Mouse (Mus musculus): ENCODE results near the gene Prpf18. TPM values are rescaled to one million over a fixed set of nuclear protein-coding genes. Genes with fewer than 3 reads are reported as not detected.

Prpf18 gene
- polyA plus RNA-seq, 1 experiment = 1.7 TPM

GRCm38 (mm10) chr2:4606559-4606958, 45.4 kb downstream of the Prpf18 start:
- Histone ChIP-seq H3K9me3 (ENCODE audit: control insufficient read depth, low read length) (no peaks in the 10 kb centered on the region), H3K4me1 (ENCODE audit: control insufficient read depth) (no peaks in the 10 kb centered on the region), H3K4me3 (replicated peaks) (no peak overlapping the region), H3K36me3 (ENCODE audit: control insufficient read depth) (peaks cover 100% of the 10 kb centered on the region), H3K27me3 (ENCODE audit: control insufficient read depth) (no peaks in the 10 kb centered on the region; the same call in 1 of the 2 replicates)
- no peak for TF ChIP-seq TAL1 (IDR thresholded peaks at IDR 0.05; ENCODE audit: low read length)
- no peak for TF ChIP-seq GATA1 (IDR thresholded peaks at IDR 0.05; ENCODE audit: low read length)

- H3K4me1 ChIP-seq (ENCODE audit: control insufficient read depth) = no peaks in the 10 kb centered on the region
- TF ChIP-seq TAL1 (IDR thresholded peaks at IDR 0.05; ENCODE audit: low read length) (no peak), GATA1 (IDR thresholded peaks at IDR 0.05; ENCODE audit: low read length) (no peak)
- no peaks in the 10 kb centered on the region for H3K9me3 ChIP-seq (ENCODE audit: control insufficient read depth, low read length)
- H3K36me3 ChIP-seq (ENCODE audit: control insufficient read depth) = peaks cover 100% of the 10 kb centered on the region
- no peak overlapping the region for H3K4me3 ChIP-seq (replicated peaks)
- H3K27me3 ChIP-seq (ENCODE audit: control insufficient read depth) = no peaks in the 10 kb centered on the region; the same call in 1 of the 2 replicates
Measured at GRCm38 (mm10) chr2:4603361-4603945, 48.5 kb downstream of the Prpf18 start.

- Histone ChIP-seq H3K9me3 (ENCODE audit: control insufficient read depth, low read length) (no peaks in the 10 kb centered on the region), H3K36me3 (ENCODE audit: control insufficient read depth) (peaks cover 100% of the 10 kb centered on the region), H3K27me3 (ENCODE audit: control insufficient read depth) (no peaks in the 10 kb centered on the region; the same call in 1 of the 2 replicates), H3K4me3 (replicated peaks) (no peak overlapping the region), H3K4me1 (ENCODE audit: control insufficient read depth) (no peaks in the 10 kb centered on the region)
- no peak for TF ChIP-seq GATA1 (IDR thresholded peaks at IDR 0.05; ENCODE audit: low read length)
- TF ChIP-seq TAL1 (IDR thresholded peaks at IDR 0.05; ENCODE audit: low read length) = no peak
Measured at GRCm38 (mm10) chr2:4601034-4601890, 50.7 kb downstream of the Prpf18 start.

GRCm38 (mm10) chr2:4596992-4597391, 54.9 kb downstream of the Prpf18 start:
- Histone ChIP-seq H3K27me3 (ENCODE audit: control insufficient read depth) (no peaks in the 10 kb centered on the region), H3K36me3 (ENCODE audit: control insufficient read depth) (peaks cover 100% of the 10 kb centered on the region), H3K4me1 (ENCODE audit: control insufficient read depth) (peaks cover 4% of the 10 kb centered on the region), H3K4me3 (replicated peaks) (no peak overlapping the region), H3K9me3 (ENCODE audit: control insufficient read depth, low read length) (no peaks in the 10 kb centered on the region)
- TF ChIP-seq GATA1 (IDR thresholded peaks at IDR 0.05; ENCODE audit: low read length) (no peak), TAL1 (IDR thresholded peaks at IDR 0.05; ENCODE audit: low read length) (no peak)

GRCm38 (mm10) chr2:4593878-4594387, 58.0 kb downstream of the Prpf18 start:
- Histone ChIP-seq H3K4me3 (replicated peaks) (no peak overlapping the region), H3K9me3 (ENCODE audit: control insufficient read depth, low read length) (no peaks in the 10 kb centered on the region), H3K27me3 (ENCODE audit: control insufficient read depth) (no peaks in the 10 kb centered on the region), H3K36me3 (ENCODE audit: control insufficient read depth) (peaks cover 100% of the 10 kb centered on the region), H3K4me1 (ENCODE audit: control insufficient read depth) (peaks cover 6% of the 10 kb centered on the region)
- TF ChIP-seq TAL1 (IDR thresholded peaks at IDR 0.05; ENCODE audit: low read length) (no peak), GATA1 (IDR thresholded peaks at IDR 0.05; ENCODE audit: low read length) (no peak)

GRCm38 (mm10) chr2:4593433-4593832, 58.5 kb downstream of the Prpf18 start:
- no peak overlapping the region for H3K4me3 ChIP-seq (replicated peaks)
- no peaks in the 10 kb centered on the region for H3K9me3 ChIP-seq (ENCODE audit: control insufficient read depth, low read length)
- no peak for TF ChIP-seq TAL1 (IDR thresholded peaks at IDR 0.05; ENCODE audit: low read length)
- no peak for TF ChIP-seq GATA1 (IDR thresholded peaks at IDR 0.05; ENCODE audit: low read length)
- H3K27me3 ChIP-seq (ENCODE audit: control insufficient read depth) = no peaks in the 10 kb centered on the region
- peaks cover 7% of the 10 kb centered on the region for H3K4me1 ChIP-seq (ENCODE audit: control insufficient read depth)
- peaks cover 100% of the 10 kb centered on the region for H3K36me3 ChIP-seq (ENCODE audit: control insufficient read depth)

- H3K36me3 ChIP-seq (ENCODE audit: control insufficient read depth) = peaks cover 100% of the 10 kb centered on the region
- TF ChIP-seq TAL1 (IDR thresholded peaks at IDR 0.05; ENCODE audit: low read length) (no peak), GATA1 (IDR thresholded peaks at IDR 0.05; ENCODE audit: low read length) (no peak)
- H3K4me1 ChIP-seq (ENCODE audit: control insufficient read depth) = peaks cover 7% of the 10 kb centered on the region
- H3K9me3 ChIP-seq (ENCODE audit: control insufficient read depth, low read length) = no peaks in the 10 kb centered on the region
- no peak overlapping the region for H3K4me3 ChIP-seq (replicated peaks)
- H3K27me3 ChIP-seq (ENCODE audit: control insufficient read depth) = no peaks in the 10 kb centered on the region
Measured at GRCm38 (mm10) chr2:4592666-4593065, 59.2 kb downstream of the Prpf18 start.

GRCm38 (mm10) chr2:4591647-4592046, 60.3 kb downstream of the Prpf18 start:
- Histone ChIP-seq H3K36me3 (ENCODE audit: control insufficient read depth) (peaks cover 100% of the 10 kb centered on the region), H3K4me3 (replicated peaks) (no peak overlapping the region), H3K9me3 (ENCODE audit: control insufficient read depth, low read length) (no peaks in the 10 kb centered on the region), H3K4me1 (ENCODE audit: control insufficient read depth) (peaks cover 8% of the 10 kb centered on the region), H3K27me3 (ENCODE audit: control insufficient read depth) (no peaks in the 10 kb centered on the region)
- TF ChIP-seq GATA1 (IDR thresholded peaks at IDR 0.05; ENCODE audit: low read length) = no peak
- TF ChIP-seq TAL1 (IDR thresholded peaks at IDR 0.05; ENCODE audit: low read length) = no peak
